24 mouse cellular contexts compared by ENCODE assay signal in genomic region chr10:96430142-96430541, GRCm38 (mm10).
DNase-seq lines count a peak whose midpoint lies in the region; ATAC-seq and TF ChIP-seq lines count a peak whose summit lies in the region.
"Had no signal": no experiment of that assay in that cellular context is flagged by ENCODE, and none has a peak within 500 bp of the region (broad histone marks: within the 10 kb centered on the region; RNA-seq: fewer than 3 reads in every experiment).

No protein-coding gene starts in this region.

- peak; percentile 66 for ATAC-seq in granulocyte monocyte progenitor cell, adult 5-6 weeks (replicated peaks; ENCODE audit: poor library complexity, severe bottlenecking)
- ATAC-seq in megakaryocyte progenitor cell, adult 5-6 weeks (replicated peaks; ENCODE audit: poor library complexity): peak; percentile 72
- ATAC-seq: activated CD4-positive, CD25-positive, alpha-beta regulatory T cell, adult 4 months; forebrain, embryonic 13.5 days; forebrain, embryonic 16.5 days; hindbrain, embryonic 16.5 days had no signal

- H3K9ac ChIP-seq in CH12.LX (ENCODE audit: insufficient read depth, low read depth): no peak overlapping the region
- H3K9ac ChIP-seq: forebrain, embryonic 13.5 days; hindbrain, embryonic 13.5 days had no signal

- no peak for TF ChIP-seq RAD21 in CH12.LX (IDR thresholded peaks at IDR 0.05; ENCODE audit: low read depth, low read length)

- intact Hi-C loops in left cerebral cortex, postnatal 36 days (cut with DNase I): no loop called here

- H3K27me3 ChIP-seq in CH12.LX (replicated peaks): no peaks in the 10 kb centered on the region
- H3K27me3 ChIP-seq in splenic B cell, adult 2 months (ENCODE audit: control insufficient read depth, insufficient read depth, low read length, poor library complexity, severe bottlenecking): no peaks in the 10 kb centered on the region
- H3K27me3 ChIP-seq: forebrain, embryonic 13.5 days; hindbrain, embryonic 13.5 days had no signal

- TF ChIP-seq EP300 in CH12.LX (IDR thresholded peaks at IDR 0.05; ENCODE audit: low read length): peak; percentile 61

- in situ Hi-C loops in CH12.LX (cut with MboI; ENCODE audit: low pct_ligation_motif_present, low pct_unique_long_range_greater_than_20kb, low sequenced_read_pairs): no loop called here

- peaks cover 0 to 10% of the 10 kb centered on the region in 2 experiments; a peak in 2 of 4 replicates for H3K4me1 ChIP-seq in CH12.LX (ENCODE audit: control insufficient read depth in 1 of 2, insufficient read depth in 2 of 2)
- H3K4me1 ChIP-seq: forebrain, embryonic 10.5 days; forebrain, embryonic 13.5 days; hindbrain, embryonic 10.5 days; hindbrain, embryonic 13.5 days had no signal

- H3K9me3 ChIP-seq in CH12.LX (replicated peaks; ENCODE audit: low read length): no peaks in the 10 kb centered on the region
- H3K9me3 ChIP-seq: forebrain, embryonic 10.5 days; forebrain, embryonic 13.5 days; hindbrain, embryonic 10.5 days; hindbrain, embryonic 13.5 days had no signal

- dilution Hi-C loops in CH12.LX (cut with MboI; ENCODE audit: extremely low pct_ligation_motif_present, extremely low pct_unique_long_range_greater_than_20kb, low sequenced_read_pairs): no loop called here

- no peaks in the 10 kb centered on the region for H3K79me2 ChIP-seq in CH12.LX (replicated peaks; ENCODE audit: control insufficient read depth, extremely low read depth, insufficient read depth, poor library complexity, severe bottlenecking)

- peak; percentile 31 for DNase-seq in CH12.LX (ENCODE audit: extremely low read depth)
- DNase-seq in splenic B cell, adult 2 months (ENCODE audit: low read depth, low spot score): peak; percentile 63
- DNase-seq in left cerebral cortex, postnatal 36 days (ENCODE audit: low spot score in 2 of 2): no peak
- no peak for DNase-seq in urinary bladder, postnatal 4 days (ENCODE audit: low spot score in 2 of 2)
- DNase-seq in ovary, adult 18-20 months (ENCODE audit: low spot score): no peak
- DNase-seq: adrenal gland, adult 8-10 months; adrenal gland, postnatal 25 days; cerebellum, adult 11-12 months; cerebellum, adult 8-10 months; cerebellum, postnatal 10 days; cerebellum, postnatal 36 days; gastrocnemius, postnatal 10 days; gastrocnemius, postnatal 36 days had no signal

- TF ChIP-seq CTCF in CH12.LX (conservative IDR thresholded peaks at IDR 0.05 in 1 of 2, IDR thresholded peaks at IDR 0.05 in 1 of 2; ENCODE audit: low read depth in 2 of 2, low read length in 2 of 2): no peak

- H3K27ac ChIP-seq in CH12.LX (ENCODE audit: insufficient read depth, low read depth): no peak overlapping the region
- H3K27ac ChIP-seq: forebrain, embryonic 10.5 days; forebrain, embryonic 13.5 days; hindbrain, embryonic 10.5 days; hindbrain, embryonic 13.5 days had no signal

- no peaks in the 10 kb centered on the region for H3K36me3 ChIP-seq in CH12.LX (replicated peaks in 1 of 2; ENCODE audit: control insufficient read depth in 1 of 2, insufficient read depth in 1 of 2, low read length in 1 of 2)
- no peaks in the 10 kb centered on the region for H3K36me3 ChIP-seq in splenic B cell, adult 2 months (ENCODE audit: control insufficient read depth, insufficient read depth, low read length, poor library complexity, severe bottlenecking)
- H3K36me3 ChIP-seq: forebrain, embryonic 10.5 days; G1E; hindbrain, embryonic 10.5 days; hindbrain, embryonic 13.5 days had no signal

- H3K4me2 ChIP-seq in CH12.LX (ENCODE audit: insufficient read depth, low read depth, poor library complexity, severe bottlenecking): no peak overlapping the region
- H3K4me2 ChIP-seq: forebrain, embryonic 13.5 days; heart, embryonic 11.5 days; hindbrain, embryonic 13.5 days had no signal

- no peak overlapping the region for H3K4me3 ChIP-seq in CH12.LX (replicated peaks in 1 of 3; ENCODE audit: low read depth in 2 of 3, low read length in 2 of 3, poor library complexity in 1 of 3)
- H3K4me3 ChIP-seq: forebrain, embryonic 10.5 days; forebrain, embryonic 13.5 days; hindbrain, embryonic 10.5 days; hindbrain, embryonic 13.5 days had no signal

- TF ChIP-seq POLR2A in CH12.LX (IDR thresholded peaks at IDR 0.05; ENCODE audit: low read depth, low read length): no peak

TF ChIP-seq in CH12.LX, 34 proteins besides CTCF, POLR2A, EP300 and RAD21:
- TF ChIP-seq ETS1 (conservative IDR thresholded peaks at IDR 0.05; ENCODE audit: low read depth, low read length) (no peak), CHD1 (IDR thresholded peaks at IDR 0.05; ENCODE audit: low read depth, low read length) (no peak), IRF4 (IDR thresholded peaks at IDR 0.05; ENCODE audit: low read depth, low read length) (peak; percentile 79), JUND (conservative IDR thresholded peaks at IDR 0.05; ENCODE audit: low read depth, low read length) (peak; percentile 54; the same call in 1 of the 2 replicates), POLR2AphosphoS2 (IDR thresholded peaks at IDR 0.05; ENCODE audit: low read depth, low read length) (no peak)

Comparison
In these comparisons a context has a peak if more than half of its experiments do, and no peak if none do; other contexts are left out.
1. DNase-seq: peak in CH12.LX (single experiment) and splenic B cell, adult 2 months (single experiment); none in left cerebral cortex, postnatal 36 days (0 of 2), urinary bladder, postnatal 4 days (0 of 2) and ovary, adult 18-20 months (single experiment).